Mouse (Mus musculus) embryonic fibroblast, embryonic 13.5 days (primary cell): ENCODE results near the gene Ugt1a7c.

Experiments
- CTCF ChIP-seq: IDR thresholded peaks from 2 replicates; pipeline ENCODE4 v1.5.1; 2011; ENCODE audit warnings: mild to moderate bottlenecking, control low read depth, low read length, moderate library complexity, borderline replicate concordance; ENCODE audit not compliant: insufficient read depth
- POLR2A ChIP-seq: IDR thresholded peaks from 2 replicates; pipeline ENCODE4 v1.6.1; 2011; ENCODE audit warnings: low read depth, mild to moderate bottlenecking, control low read depth, low read length, moderate library complexity

GRCm38 (mm10) chr1:88216551-88216950 is 121.7 kb downstream of the Ugt1a7c start:
- no peak for TF ChIP-seq CTCF
- no peak for TF ChIP-seq POLR2A
